Mouse (Mus musculus) yolk sac, embryonic 10.5 days (tissue): ENCODE measurements around the gene Ppbp.
A peak's percentile ranks its signal among the peaks of the same experiment; 100 is the strongest.

ENCODE experiments used
- DNase-seq: peaks from one replicate; pipeline ENCODE4 v3.0.0-alpha.2; 2017; ENCODE audit warnings: low spot score

Ppbp gene

DNA sequence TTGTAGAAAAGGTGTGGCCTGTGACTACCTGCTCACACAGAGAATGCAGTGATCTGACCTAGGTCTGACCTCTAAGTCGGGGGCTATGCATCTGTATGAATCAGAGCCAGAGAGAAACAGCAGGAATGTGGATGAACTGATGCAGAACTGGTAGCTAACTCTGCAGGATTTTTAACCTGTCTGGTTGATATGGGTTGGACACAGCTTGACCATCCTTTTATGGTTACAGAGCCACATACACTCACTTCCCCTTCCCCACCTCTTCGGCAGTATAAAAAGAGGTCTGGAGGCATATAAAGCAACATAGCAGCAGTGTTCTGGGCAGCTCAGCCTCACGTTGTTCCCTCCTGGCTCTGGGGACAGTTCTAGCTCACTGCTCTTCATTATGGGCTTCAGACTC is at the start of gene Ppbp:
Gene Ppbp (plus strand): TSS at position 301 of the 400 bp plus-strand sequence.
- no peak for DNase-seq

GRCm38 (mm10) chr5:90722656-90723055 is 45.7 kb upstream of the Ppbp start:
- DNase-seq: no peak

GRCm38 (mm10) chr5:90728254-90728653 is 40.1 kb upstream of the Ppbp start:
- DNase-seq: no peak

DNA sequence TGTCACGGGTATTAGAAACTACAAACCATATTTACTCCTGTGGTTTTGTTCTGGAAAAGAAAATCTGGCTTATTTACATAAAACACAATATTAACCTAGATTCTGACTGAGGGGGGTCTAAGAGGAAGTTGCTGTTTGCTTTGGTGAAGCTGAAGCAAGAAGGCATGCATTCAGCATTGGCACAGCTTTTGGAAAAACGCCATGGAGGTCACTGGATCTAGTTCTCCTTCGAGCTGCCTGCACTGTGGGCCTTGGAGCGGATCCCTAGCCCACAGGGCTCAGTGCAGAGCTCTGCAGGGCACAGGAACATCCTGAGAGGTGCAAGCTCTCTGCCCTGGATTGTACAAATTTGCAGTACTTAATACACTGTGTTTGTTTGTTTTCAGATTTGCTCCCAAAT is 36.8 kb upstream of the Ppbp start:
- DNase-seq: no peak

GRCm38 (mm10) chr5:90742029-90742428 is 26.3 kb upstream of the Ppbp start:
- DNase-seq: no peak

- DNase-seq: no peak
These were observed 14.4 kb upstream of the Ppbp start for GRCm38 (mm10) chr5:90753934-90754333.

DNA sequence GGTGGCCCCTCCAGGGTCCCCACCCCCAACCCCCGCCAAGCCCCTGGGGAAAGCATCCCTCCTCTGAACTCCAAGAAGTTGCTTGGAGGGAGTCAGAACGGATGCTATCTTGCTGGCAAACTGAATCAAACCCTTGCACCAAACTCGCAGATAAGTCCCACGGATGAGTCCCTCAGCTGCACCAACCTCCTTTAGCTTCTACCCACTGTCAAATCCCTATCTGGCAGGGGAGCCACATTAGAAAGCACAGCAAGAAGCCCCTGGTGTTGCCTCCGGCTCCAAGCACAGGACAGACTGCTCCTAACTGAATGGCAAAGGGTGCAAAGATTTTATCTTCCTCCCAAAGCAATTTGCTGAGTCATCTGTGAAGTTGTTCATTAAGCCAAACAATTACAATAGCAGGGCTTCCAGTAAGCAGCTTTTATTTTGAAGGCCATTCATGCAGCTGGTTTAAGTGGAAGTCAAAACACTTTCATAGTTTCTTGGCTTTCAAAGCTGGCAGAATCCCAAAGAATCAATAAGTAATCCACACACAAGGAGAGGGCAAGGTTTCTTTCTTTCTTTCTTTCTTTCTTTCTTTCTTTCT is 10.2 kb upstream of the Ppbp start:
- no peak for DNase-seq

DNA sequence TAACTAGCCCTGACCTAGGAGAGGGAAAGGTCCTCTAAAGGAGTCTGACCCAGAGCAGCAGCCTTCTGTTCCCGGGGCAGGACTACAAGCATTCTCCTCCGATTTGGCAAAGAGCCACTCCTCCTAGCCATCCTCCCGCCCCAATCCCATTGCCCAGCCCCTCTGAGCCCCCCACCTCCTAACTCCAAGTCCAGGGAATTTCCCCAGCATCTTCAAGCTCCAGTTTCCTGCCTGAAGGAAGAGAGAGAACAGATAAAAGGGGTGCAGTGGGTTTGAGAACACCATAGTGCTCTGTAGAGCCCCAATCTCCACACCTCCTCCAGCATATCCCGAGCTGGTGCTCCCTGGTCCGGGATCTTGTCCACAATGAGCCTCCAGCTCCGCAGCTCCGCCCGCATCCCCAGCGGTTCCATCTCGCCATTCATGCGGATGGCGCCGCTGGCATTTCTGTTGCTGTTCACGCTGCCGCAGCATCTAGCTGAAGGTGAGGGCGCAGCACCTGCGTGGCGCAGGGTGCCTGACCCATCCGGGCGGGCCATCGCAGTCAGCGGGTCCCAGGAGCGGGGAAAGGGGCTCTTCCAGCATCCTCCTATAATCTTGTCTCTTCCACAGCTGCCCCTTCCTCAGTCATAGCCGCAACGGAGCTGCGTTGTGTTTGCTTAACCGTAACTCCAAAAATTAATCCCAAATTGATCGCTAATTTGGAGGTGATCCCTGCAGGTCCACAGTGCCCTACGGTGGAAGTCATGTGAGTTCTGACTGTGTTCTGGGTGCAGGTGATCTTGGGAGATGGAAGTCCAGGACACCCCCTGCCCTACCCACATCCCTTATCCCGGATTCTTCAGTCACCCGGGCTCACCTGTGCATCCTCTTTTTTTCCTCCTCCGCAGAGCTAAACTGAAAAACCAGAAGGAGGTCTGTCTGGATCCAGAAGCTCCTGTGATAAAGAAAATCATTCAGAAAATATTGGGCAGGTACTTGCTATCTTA is 8.9 kb upstream of the Ppbp start, which contains the start of gene Cxcl5:
Gene Cxcl5 (plus strand): TSS at position 284 of the 989 bp plus-strand sequence.
- DNase-seq: no peak

DNA sequence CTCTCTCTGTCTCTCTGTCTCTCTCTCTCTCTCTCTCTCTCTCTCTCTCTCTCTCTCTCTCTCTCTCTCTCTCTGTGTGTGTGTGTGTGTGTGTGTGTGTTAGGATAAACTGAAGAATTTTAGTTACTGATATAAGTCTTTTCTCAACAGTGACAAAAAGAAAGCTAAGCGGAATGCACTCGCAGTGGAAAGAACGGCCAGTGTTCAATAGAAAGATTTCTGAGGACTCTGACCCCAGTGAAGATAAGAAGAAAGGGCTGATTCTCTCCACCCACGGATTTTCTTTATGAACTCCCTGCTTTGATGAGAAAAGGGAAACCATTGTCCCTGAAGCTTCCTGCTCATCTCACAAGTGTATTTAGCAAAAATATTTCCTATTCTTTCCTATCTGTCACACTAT is 8.0 kb upstream of the Ppbp start:
- no peak for DNase-seq

- no peak for DNase-seq
These were observed 7.5 kb upstream of the Ppbp start for GRCm38 (mm10) chr5:90760844-90761243.

DNA sequence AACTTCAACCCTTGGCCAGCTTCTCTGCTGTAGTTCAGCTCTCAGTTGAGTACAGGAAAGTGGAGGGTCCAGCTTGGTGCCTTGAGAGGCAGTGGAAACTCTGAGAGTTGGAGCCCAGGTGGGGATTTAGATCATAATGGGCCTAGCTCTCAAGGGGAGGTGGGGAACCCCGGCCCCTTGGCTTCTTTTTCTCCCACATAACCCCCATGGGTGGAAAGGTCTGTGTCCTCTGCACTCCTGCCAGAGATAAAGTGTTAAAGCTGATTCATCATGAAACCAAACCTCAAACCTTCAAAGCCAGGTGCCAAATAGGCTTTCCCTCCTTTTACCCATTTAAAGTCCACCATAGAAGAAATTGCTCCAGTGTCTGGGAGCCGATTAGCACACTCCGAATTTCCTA is 6.5 kb upstream of the Ppbp start:
- no peak for DNase-seq

- no peak for DNase-seq
These were observed 4.2 kb upstream of the Ppbp start for GRCm38 (mm10) chr5:90763912-90764665.

DNA sequence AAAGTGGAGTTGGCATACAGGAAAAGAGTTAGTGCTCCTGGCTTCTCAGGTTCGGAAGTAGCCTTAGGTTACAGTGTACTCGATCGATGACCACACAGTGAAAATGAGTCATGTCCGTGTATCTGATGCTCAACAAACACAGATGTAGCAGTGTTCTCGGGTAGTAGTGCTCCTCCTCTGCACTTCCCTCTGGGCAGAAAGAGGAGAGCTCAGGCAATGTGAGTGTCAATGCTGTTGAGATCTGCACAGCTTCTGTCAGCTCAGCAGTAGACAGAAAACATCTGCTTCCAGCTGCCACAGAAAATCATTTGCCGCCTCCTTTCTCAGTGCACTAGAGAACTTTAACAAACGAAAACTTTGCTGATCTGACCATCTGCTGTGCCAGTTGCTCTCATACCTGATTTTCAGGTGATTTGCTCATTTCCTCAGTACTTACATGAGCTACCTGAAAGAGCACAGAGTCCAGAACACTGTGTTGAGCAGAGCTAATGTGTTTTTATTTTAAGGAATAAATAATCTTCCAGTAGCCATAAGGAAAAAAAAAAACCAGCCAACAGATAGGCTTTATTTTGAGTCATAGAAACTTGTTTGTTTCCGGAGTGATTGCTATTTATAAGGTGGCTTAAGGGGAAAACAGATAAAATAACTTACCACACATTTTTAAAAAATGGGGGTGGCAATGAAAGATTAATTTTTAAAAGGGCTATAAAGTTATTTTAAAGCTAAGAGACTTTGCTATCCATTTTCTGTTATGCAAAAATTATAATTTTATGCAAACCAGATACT is 2.3 kb upstream of the Ppbp start:
- no peak for DNase-seq

DNA sequence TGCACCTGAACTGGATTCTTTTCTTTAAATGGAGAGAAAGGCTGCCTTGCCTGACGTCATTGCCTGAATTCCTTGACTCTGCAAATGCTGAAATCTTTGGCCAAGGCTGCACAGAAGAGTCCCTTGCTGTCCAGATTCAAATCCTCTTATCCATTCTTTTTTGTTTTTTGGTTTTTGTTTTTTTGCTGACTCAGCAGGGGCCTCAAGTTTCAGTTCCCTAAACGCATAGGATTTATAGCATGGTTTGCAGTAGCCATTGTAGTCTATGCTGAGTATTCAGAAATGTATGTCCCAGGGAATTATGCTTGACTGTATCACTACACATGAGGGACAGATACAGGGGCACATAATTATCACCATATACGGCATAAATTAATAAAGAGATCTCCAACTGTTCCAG is 3.1 kb downstream of the Ppbp start:
- no peak for DNase-seq

DNA sequence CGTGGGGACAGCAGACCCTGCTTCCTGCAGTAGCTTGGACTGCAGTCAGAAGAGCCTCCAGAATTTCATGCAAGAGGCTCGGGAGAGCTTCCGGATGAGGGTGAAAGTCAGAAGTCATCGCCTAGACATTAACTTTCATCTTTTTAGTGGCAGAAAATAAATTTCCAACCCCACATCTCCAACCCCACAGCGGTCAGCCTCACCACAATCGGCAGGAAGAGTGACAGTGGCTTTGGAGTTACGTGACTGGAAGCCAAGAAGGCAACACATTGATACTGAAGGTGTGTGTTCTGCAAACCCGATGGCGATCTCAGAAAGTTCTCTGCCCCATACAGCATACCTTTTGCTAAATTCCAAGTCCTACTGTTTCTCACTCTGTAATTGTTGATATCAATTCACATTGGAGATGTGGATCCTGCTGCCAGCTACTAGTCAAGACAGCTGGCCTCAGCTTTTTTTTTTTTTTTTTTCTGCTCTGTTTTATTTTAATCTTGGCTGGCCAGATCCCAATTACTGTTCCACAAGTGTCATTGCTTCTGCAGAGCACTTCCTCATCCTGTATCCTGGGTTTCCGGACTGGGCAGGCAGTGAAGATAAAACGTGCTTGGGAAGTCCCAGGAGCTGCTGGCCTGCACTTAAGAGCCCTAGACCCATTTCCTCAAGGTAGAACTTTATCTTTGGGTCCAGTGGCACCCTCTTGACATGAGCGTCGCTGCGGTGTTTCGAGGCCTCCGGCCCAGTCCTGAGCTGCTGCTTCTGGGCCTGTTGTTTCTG is 3.7 kb downstream of the Ppbp start, which contains the start of gene Pf4:
Gene Pf4 (plus strand): TSS at position 556 of the 774 bp plus-strand sequence.
- DNase-seq: no peak

GRCm38 (mm10) chr5:90775562-90775961 is 7.2 kb downstream of the Ppbp start:
- DNase-seq: no peak

GRCm38 (mm10) chr5:90777621-90778020 is 9.3 kb downstream of the Ppbp start:
- DNase-seq: no peak

- no peak for DNase-seq
These were observed 10.5 kb downstream of the Ppbp start for GRCm38 (mm10) chr5:90778856-90779255.

DNA sequence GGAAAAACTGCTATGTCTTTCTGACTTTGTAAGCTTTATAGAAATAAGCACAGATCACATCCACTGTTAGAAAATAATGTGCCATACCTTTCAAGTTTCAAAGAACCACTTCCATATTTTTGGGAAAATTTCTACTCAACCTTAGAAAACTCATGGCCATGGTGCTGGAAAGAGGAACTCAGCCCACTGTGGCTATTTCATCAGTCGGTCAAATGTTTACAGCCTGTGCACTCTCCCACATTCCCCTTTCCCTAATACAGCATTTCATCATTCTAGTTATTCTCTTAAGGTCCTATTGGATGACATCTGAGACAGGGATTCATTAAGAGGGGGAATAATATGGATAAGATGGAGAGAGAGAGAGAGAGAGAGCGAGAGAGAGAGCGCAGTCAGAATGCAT is 15.4 kb downstream of the Ppbp start:
- DNase-seq: no peak

DNA sequence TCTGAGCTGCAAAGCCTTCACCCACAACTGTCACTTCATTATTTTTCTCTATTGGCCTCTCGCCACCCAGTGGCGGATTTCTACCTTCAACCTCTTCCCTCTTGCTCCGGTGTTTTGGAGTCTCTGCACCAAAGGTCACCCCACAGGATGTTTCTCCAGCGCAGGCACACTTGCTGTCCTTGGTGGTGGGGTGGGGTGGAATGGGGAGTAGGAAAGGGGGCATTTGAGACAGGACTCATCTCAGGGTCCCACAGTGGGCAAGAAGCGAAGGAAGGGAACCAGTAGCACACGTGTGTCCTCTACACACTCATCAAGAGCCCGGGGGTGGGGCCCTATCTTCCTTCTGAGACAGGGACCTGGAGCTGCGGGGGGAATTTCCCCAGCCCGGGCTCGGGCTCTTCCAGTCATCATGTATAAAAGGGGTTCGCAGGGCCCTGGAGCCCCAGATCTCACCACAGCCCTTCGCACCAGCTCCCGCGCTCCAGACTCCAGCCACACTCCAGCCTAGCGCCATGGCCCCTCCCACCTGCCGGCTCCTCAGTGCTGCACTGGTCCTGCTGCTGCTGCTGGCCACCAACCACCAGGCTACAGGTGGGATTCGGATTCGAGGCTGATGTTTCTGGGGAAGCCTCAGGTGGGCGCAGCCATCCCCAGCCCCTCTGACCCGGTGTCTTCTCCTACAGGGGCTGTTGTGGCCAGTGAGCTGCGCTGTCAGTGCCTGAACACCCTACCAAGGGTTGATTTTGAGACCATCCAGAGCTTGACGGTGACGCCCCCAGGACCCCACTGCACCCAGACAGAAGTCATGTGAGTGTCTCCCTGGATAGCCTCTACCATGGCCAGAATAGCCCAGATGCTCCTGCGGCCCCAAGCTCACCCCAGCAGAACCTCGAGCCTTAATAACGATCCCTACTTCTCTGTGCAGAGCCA is 17.6 kb downstream of the Ppbp start, which contains the start of gene Cxcl3:
Gene Cxcl3 (plus strand): TSS at position 445 of the 930 bp plus-strand sequence.
- DNase-seq: peak; percentile 19
